Mouse (Mus musculus) cerebellum, adult 9-11 months (tissue): ENCODE results near the gene Rpl12.

Experiments
- DNase-seq: peaks from one replicate; pipeline ENCODE4 v3.0.0; 2022

The Rpl12 gene

GRCm38 (mm10) chr2:32961192-32961995 is at the start of gene Rpl12, which contains the start of gene Lrsam1:
Gene Rpl12 (plus strand): TSS chr2:32961559.
Gene Lrsam1 (minus strand): TSS chr2:32961614.
- peak; percentile 92 for DNase-seq

GRCm38 (mm10) chr2:32911639-32912182 is 49.6 kb upstream of the Rpl12 start:
- DNase-seq, result peak; percentile 27

GRCm38 (mm10) chr2:32912210-32912804 is 49.1 kb upstream of the Rpl12 start:
- DNase-seq, result peak; percentile 78

- DNase-seq, result no peak
Observed at GRCm38 (mm10) chr2:32914362-32914761, 47.0 kb upstream of the Rpl12 start.

GRCm38 (mm10) chr2:32914896-32915295 is 46.5 kb upstream of the Rpl12 start:
- DNase-seq, result peak; percentile 38

- DNase-seq, result no peak
Observed at GRCm38 (mm10) chr2:32917526-32917925, 43.8 kb upstream of the Rpl12 start.

- no peak for DNase-seq
Observed at GRCm38 (mm10) chr2:32918391-32918790, 43.0 kb upstream of the Rpl12 start.

- no peak for DNase-seq
Observed at GRCm38 (mm10) chr2:32921235-32921634, 40.1 kb upstream of the Rpl12 start.

- no peak for DNase-seq
Observed at GRCm38 (mm10) chr2:32921801-32922380, 39.5 kb upstream of the Rpl12 start.

- DNase-seq, result no peak
Observed at GRCm38 (mm10) chr2:32922564-32922963, 38.8 kb upstream of the Rpl12 start.

- no peak for DNase-seq
Observed at GRCm38 (mm10) chr2:32923551-32924250, 37.7 kb upstream of the Rpl12 start.

GRCm38 (mm10) chr2:32924306-32924844 is 37.0 kb upstream of the Rpl12 start:
- no peak for DNase-seq

- DNase-seq, result peak; percentile 57
Observed at GRCm38 (mm10) chr2:32926330-32927075, 34.9 kb upstream of the Rpl12 start.

- DNase-seq, result no peak
Observed at GRCm38 (mm10) chr2:32927624-32928234, 33.6 kb upstream of the Rpl12 start.

- DNase-seq, result peak; percentile 84
Observed at GRCm38 (mm10) chr2:32928235-32928946, 33.0 kb upstream of the Rpl12 start.

- peak; percentile 30 for DNase-seq
Observed at GRCm38 (mm10) chr2:32928947-32929829, 32.2 kb upstream of the Rpl12 start.

GRCm38 (mm10) chr2:32931730-32932129 is 29.6 kb upstream of the Rpl12 start:
- no peak for DNase-seq

GRCm38 (mm10) chr2:32938741-32939140 is 22.6 kb upstream of the Rpl12 start:
- no peak for DNase-seq

- DNase-seq, result no peak
Observed at GRCm38 (mm10) chr2:32939418-32939817, 21.9 kb upstream of the Rpl12 start.

- no peak for DNase-seq
Observed at GRCm38 (mm10) chr2:32940483-32940882, 20.9 kb upstream of the Rpl12 start.
